Mouse (Mus musculus) midbrain, postnatal 0 days (tissue): ENCODE results near the gene Cnp. TPM values are rescaled to one million over a fixed set of nuclear protein-coding genes. Genes with fewer than 3 reads are reported as not detected.

Experiments
- ATAC-seq: fragments of 200-750 bp; cut with Nextera tagmentation; 2 replicates; pipeline ENCODE4 v1.8.0; 2017; ENCODE audit warnings: moderate number of reproducible peaks, mild to moderate bottlenecking, moderate TSS enrichment, moderate library complexity; ENCODE audit not compliant: low FRiP score
- DNase-seq: peaks from one replicate; pipeline ENCODE4 v3.0.0-alpha.2; 2015; ENCODE audit warnings: low spot score
- H3K27ac ChIP-seq: fragments of 300-500 bp; sonication (generic); 2 replicates; pipeline ENCODE4 v1.5.1; 2014; ENCODE audit warnings: low read depth, mild to moderate bottlenecking, low read length, mixed read lengths
- H3K27me3 ChIP-seq: fragments of 300-500 bp; sonication (generic); 2 replicates; pipeline ENCODE4 v1.6.1; 2014; ENCODE audit warnings: low read length, control low read depth, mixed read lengths; ENCODE audit not compliant: insufficient read depth
- H3K36me3 ChIP-seq: fragments of 300-500 bp; sonication (generic); 2 replicates; pipeline ENCODE4 v1.6.1; 2014; ENCODE audit warnings: low read length, control low read depth, mixed read lengths; ENCODE audit not compliant: insufficient read depth
- H3K4me1 ChIP-seq: fragments of 300-500 bp; sonication (generic); 2 replicates; pipeline ENCODE4 v1.6.1; 2014; ENCODE audit warnings: mild to moderate bottlenecking, control low read depth, antibody characterized with exemption, low read length, mixed read lengths; ENCODE audit not compliant: insufficient read depth
- H3K4me2 ChIP-seq: fragments of 300-500 bp; sonication (generic); 2 replicates; pipeline ENCODE4 v1.6.1; 2014; ENCODE audit warnings: low read depth, mild to moderate bottlenecking, low read length, mixed read lengths; ENCODE audit not compliant: poor library complexity, severe bottlenecking
- H3K4me3 ChIP-seq: fragments of 300-500 bp; sonication (generic); 2 replicates; pipeline ENCODE4 v1.5.1; 2014; ENCODE audit warnings: low read depth, mild to moderate bottlenecking, low read length, moderate library complexity
- H3K9ac ChIP-seq: fragments of 300-500 bp; sonication (generic); replicated peaks from 2 replicates; pipeline ENCODE4 v1.6.1; 2014; ENCODE audit warnings: mild to moderate bottlenecking, low read length, moderate library complexity, mixed read lengths; ENCODE audit not compliant: poor library complexity, severe bottlenecking
- H3K9me3 ChIP-seq: fragments of 300-500 bp; sonication (generic); 2 replicates; pipeline ENCODE4 v1.6.1; 2016; ENCODE audit warnings: low read length, control low read depth
- CTCF ChIP-seq: IDR thresholded peaks from 2 replicates; pipeline ENCODE4 v1.5.1; 2016; ENCODE audit warnings: antibody characterized with exemption, mild to moderate bottlenecking
- WGBS: fragments of 180-500 bp; shearing (Covaris S2); extraction: QIAGEN DNeasy Blood & Tissue Kit; methylation state at CpG from one replicate; pipeline ENCODE4 v1.1.7; 2014; 5-methylcytosine and 5-hydroxymethylcytosine counted together
- polyA plus RNA-seq: library from polyadenylated mRNA; unstranded; fragments of >200 nt; fragmentation: Nextera tagmentation; extraction: Ambion mirVana; gene quantifications from 2 replicates; pipeline ENCODE4 v1.2.1, GENCODE M21; 2015
- total RNA-seq: library from RNA; depleted of rRNA; stranded (reverse); fragments of >200 nt; gene quantifications from 2 replicates; pipeline ENCODE4 v1.2.3, GENCODE M21; 2014; rRNA removed

Cnp gene
- total RNA-seq (54.7 and 68.8 TPM in 2 replicates), polyA plus RNA-seq (65.3 and 76.0 TPM in 2 replicates)

- H3K27ac ChIP-seq, result peak within 1 kb of the TSS; percentile 62
- H3K4me1 ChIP-seq, result peaks cover 6% of the 10 kb centered on the region
- H3K27me3 ChIP-seq, result no peaks in the 10 kb centered on the region
- DNase-seq (peak; percentile 67), ATAC-seq (0 out of 2 replicates have a peak, but pooled peaks have one; percentile 35)
- peak within 1 kb of the TSS; percentile 60 for H3K4me3 ChIP-seq
- peak within 1 kb of the TSS; percentile 62 for H3K9ac ChIP-seq
- TF ChIP-seq CTCF, result peak; percentile 47
- H3K36me3 ChIP-seq, result peaks cover 11% of the 10 kb centered on the region; the same call in 1 of the 2 replicates
- 2% methylated on average over 47 of the region's 47 CpGs for WGBS
- H3K9me3 ChIP-seq, result no peaks in the 10 kb centered on the region
- peak within 1 kb of the TSS; percentile 82 for H3K4me2 ChIP-seq
Measured at GRCm38 (mm10) chr11:100574708-100575483, at the start of gene Cnp. Gene Cnp, plus strand, starts transcription at chr11:100574904.

DNA sequence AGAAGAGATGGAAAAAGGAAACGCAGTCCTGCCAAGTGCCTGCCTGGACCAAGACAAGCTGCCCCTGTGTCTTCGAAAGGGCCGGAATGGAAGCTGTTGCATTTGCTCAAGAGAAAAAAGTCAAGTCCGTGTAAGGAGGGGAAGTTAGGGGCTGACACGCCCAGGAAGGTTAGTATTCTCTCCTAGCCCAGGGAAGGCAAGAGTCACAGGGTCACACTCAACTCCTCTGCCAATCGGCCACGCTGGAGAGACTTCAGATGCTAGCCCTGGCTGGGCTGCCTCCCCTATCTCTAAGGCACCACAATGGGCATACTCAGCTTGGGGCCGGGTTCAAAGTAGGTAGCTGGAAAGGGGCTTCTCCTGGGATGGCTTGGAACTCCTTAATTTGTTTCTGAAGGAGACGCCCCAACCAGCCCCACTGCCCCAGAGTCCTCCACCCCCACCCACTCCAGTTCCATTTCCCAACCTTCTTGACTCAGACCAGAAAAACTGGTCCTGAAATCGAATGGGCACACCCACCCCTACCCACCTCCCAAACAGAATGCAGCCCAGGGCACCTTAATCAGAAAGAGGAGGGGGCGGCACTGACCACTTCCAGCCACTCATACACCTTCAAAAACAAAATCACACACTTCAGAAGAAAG, 49.6 kb upstream of the Cnp start:
- ATAC-seq (no peak), DNase-seq (no peak)
- no peak overlapping the region for H3K27ac ChIP-seq
- no peak overlapping the region for H3K9ac ChIP-seq
- peaks cover 20% of the 10 kb centered on the region for H3K4me1 ChIP-seq
- peaks cover 32% of the 10 kb centered on the region for H3K36me3 ChIP-seq
- no peaks in the 10 kb centered on the region for H3K9me3 ChIP-seq
- no peak overlapping the region for H3K4me3 ChIP-seq
- no peaks in the 10 kb centered on the region for H3K27me3 ChIP-seq
- peak overlapping the region; percentile 79 for H3K4me2 ChIP-seq
- WGBS, result 55% methylated on average over 11 of the region's 11 CpGs
- no peak for TF ChIP-seq CTCF

DNA sequence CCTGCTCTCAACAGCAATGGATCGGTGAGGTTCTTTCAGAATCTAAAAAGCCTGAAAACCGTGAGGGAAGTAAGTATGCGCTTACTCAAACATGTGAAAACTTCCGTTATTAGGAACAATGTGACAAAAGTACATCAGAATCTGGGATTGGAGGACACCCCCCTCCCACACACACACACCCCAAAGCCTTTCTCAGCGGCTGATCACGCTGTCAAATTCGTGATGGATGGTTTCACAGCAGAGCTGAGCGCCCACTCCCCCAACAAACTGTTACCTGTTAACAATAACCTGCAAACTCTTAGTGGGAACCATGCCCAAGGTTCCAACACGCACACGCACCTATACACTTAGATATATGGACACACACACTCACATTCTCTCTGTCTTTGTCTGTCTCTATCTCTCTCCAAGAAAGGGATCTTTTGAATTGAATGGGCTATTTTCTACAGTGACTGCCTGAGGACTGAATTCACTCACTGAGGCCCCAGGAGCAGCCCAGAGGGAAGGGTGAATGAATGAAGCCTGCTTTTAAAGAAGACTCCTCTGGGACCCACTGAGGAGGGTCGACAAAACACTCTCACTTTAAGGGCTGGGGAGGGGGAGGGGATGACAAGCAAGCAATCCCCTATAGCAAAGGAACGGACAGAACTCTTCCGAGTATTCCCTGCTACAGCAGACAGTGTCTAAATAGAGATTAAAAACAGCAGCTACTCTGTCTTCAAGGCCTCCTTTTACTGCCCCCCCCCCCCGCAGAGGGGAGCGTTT, 48.5 kb upstream of the Cnp start:
- WGBS, result 6% methylated on average over 15 of the region's 15 CpGs

GRCm38 (mm10) chr11:100527066-100527457, 47.6 kb upstream of the Cnp start:
- TF ChIP-seq CTCF, result peak; percentile 47

More for the DNA sequence above, 48.5 kb upstream of the Cnp start:
- peaks cover 20% of the 10 kb centered on the region for H3K4me1 ChIP-seq
- peak overlapping the region; percentile 79 for H3K4me2 ChIP-seq
- no peaks in the 10 kb centered on the region for H3K27me3 ChIP-seq
- DNase-seq (no peak), ATAC-seq (no peak)
- H3K4me3 ChIP-seq, result peak overlapping the region; percentile 54
- peak overlapping the region; percentile 73 for H3K9ac ChIP-seq
- TF ChIP-seq CTCF, result no peak
- peaks cover 21% of the 10 kb centered on the region for H3K36me3 ChIP-seq
- H3K27ac ChIP-seq, result no peak overlapping the region
- H3K9me3 ChIP-seq, result no peaks in the 10 kb centered on the region

DNA sequence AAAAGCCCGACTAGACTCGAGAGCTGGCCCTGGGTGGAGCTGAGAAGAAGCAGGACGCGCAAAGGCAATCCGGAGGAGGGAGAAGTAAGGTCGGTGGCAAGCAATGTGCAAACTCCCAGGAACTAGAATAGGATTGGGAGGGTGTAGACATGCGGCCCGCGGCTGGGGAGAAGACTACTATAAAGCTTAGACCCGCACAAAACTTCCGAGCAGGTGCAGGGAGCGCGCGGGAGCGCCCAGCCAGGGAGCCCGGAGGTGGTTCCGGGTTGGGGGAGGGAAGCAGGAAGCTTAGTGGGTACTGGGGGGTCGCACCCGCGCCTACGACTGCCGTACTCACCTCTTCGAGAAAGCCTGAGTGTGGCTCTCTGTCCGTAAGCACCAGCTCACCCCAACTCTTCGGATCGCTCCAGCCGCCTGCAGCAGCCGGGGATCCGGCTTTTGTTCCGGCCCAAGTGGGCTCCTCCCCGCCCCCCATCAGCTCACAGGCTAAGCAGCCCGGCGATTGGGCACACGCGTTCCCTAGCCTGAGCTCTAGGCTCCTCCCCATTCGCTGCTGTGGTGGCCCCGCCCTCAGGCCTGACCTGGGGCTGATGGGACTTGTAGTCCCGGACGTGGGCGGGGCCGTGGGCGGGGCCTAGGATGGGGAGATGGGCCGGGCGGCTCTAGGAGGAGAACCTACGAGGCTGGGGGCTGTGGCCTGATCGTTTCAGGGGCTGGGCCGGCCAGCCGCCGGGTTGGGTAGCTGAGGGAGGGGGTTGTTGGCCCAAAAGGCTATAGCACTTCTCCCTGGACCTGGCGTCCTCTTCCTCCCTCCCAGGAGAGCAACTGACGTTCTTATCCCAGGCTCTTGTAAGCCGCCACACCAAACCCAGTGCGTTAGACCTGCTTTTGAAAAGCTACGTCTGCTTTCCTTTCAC, 47.0 kb upstream of the Cnp start, which contains the start of gene Acly:
Gene Acly (minus strand): TSS at position 543 of the 917 bp plus-strand sequence.
- DNase-seq (peak; percentile 100), ATAC-seq (peak; percentile 99)
- WGBS, result under 1% methylated on average over 50 of the region's 54 CpGs

More at GRCm38 (mm10) chr11:100527066-100527457, 47.6 kb upstream of the Cnp start:
- peak; percentile 39; the same call in 1 of the 2 replicates for ATAC-seq
- Histone ChIP-seq H3K27me3 (no peaks in the 10 kb centered on the region), H3K36me3 (peaks cover 12% of the 10 kb centered on the region), H3K4me1 (peaks cover 20% of the 10 kb centered on the region), H3K4me3 (peak overlapping the region; percentile 54), H3K27ac (peak overlapping the region; percentile 79), H3K4me2 (peak overlapping the region; percentile 79), H3K9me3 (no peaks in the 10 kb centered on the region), H3K9ac (peak overlapping the region; percentile 73)
- under 1% methylated on average over 26 of the region's 26 CpGs for WGBS
- DNase-seq, result peak; percentile 75

More for the DNA sequence above, 47.0 kb upstream of the Cnp start, which contains the start of gene Acly:
- Histone ChIP-seq H3K27me3 (no peaks in the 10 kb centered on the region), H3K4me3 (peak within 1 kb of the TSS; percentile 54), H3K9me3 (no peaks in the 10 kb centered on the region), H3K4me1 (peaks cover 20% of the 10 kb centered on the region), H3K27ac (peak within 1 kb of the TSS; percentile 79), H3K9ac (peak within 1 kb of the TSS; percentile 73), H3K4me2 (peak within 1 kb of the TSS; percentile 79), H3K36me3 (peaks cover 7% of the 10 kb centered on the region)
- no peak; the same call in 1 of the 2 replicates for TF ChIP-seq CTCF
